Mouse (Mus musculus) kidney, embryonic 15.5 days (tissue): ENCODE data around the gene Mapk13. TPM values are rescaled to one million over a fixed set of nuclear protein-coding genes. Genes with fewer than 3 reads are reported as not detected.

ENCODE experiments used
- ATAC-seq: fragments of 200-750 bp; cut with Nextera tagmentation; replicated peaks from 2 replicates; pipeline ENCODE4 v1.8.0; 2017; ENCODE audit warnings: moderate TSS enrichment; ENCODE audit not compliant: low FRiP score
- H3K27ac ChIP-seq: fragments of 300-500 bp; sonication (generic); 2 replicates; pipeline ENCODE4 v1.5.1; 2015; ENCODE audit warnings: mild to moderate bottlenecking, inconsistent platforms
- H3K27me3 ChIP-seq: fragments of 300-500 bp; sonication (generic); 2 replicates; pipeline ENCODE4 v1.6.1; 2015; ENCODE audit warnings: inconsistent platforms
- H3K36me3 ChIP-seq: fragments of 300-500 bp; sonication (generic); 2 replicates; pipeline ENCODE4 v1.6.1; 2015; ENCODE audit warnings: inconsistent platforms
- H3K4me1 ChIP-seq: fragments of 300-500 bp; sonication (generic); 2 replicates; pipeline ENCODE4 v1.6.1; 2015; ENCODE audit warnings: inconsistent platforms
- H3K4me2 ChIP-seq: fragments of 300-500 bp; sonication (generic); 2 replicates; pipeline ENCODE4 v1.6.1; 2015; ENCODE audit warnings: moderate library complexity, mild to moderate bottlenecking, inconsistent platforms
- H3K4me3 ChIP-seq: fragments of 300-500 bp; sonication (generic); replicated peaks from 2 replicates; pipeline ENCODE4 v1.5.1; 2015; ENCODE audit warnings: mild to moderate bottlenecking, inconsistent platforms
- H3K9ac ChIP-seq: fragments of 300-500 bp; sonication (generic); 2 replicates; pipeline ENCODE4 v1.6.1; 2015; ENCODE audit warnings: mild to moderate bottlenecking, inconsistent platforms
- H3K9me3 ChIP-seq: fragments of 300-500 bp; sonication (generic); replicated peaks from 2 replicates; pipeline ENCODE4 v1.6.1; 2016; ENCODE audit warnings: inconsistent platforms
- WGBS: fragments of 180-500 bp; shearing (Covaris S2); methylation state at CpG from one replicate; pipeline ENCODE4 v1.1.7; 2015; ENCODE audit warnings: mixed read lengths; 5-methylcytosine and 5-hydroxymethylcytosine counted together
- polyA plus RNA-seq: library from polyadenylated mRNA; unstranded; fragments of >200 nt; fragmentation: Nextera tagmentation; extraction: Ambion mirVana; gene quantifications from 2 replicates; pipeline ENCODE4 v1.2.1, GENCODE M21; 2015

The Mapk13 gene
- polyA plus RNA-seq, 1 experiment from 2014 or later, result 46.4 TPM

- H3K9ac ChIP-seq, result no peak overlapping the region
- WGBS, result 87% methylated on average over 16 of the region's 16 CpGs
- peaks cover 8% of the 10 kb centered on the region; the same call in 1 of the 2 replicates for H3K4me1 ChIP-seq
- H3K4me2 ChIP-seq, result no peak overlapping the region
- H3K36me3 ChIP-seq, result no peaks in the 10 kb centered on the region
- H3K27me3 ChIP-seq, result no peaks in the 10 kb centered on the region
- H3K27ac ChIP-seq, result no peak overlapping the region
- no peak overlapping the region for H3K4me3 ChIP-seq
- H3K9me3 ChIP-seq, result no peaks in the 10 kb centered on the region
- no peak for ATAC-seq
These were observed 8.3 kb downstream of the Mapk13 start for GRCm38 (mm10) chr17:28777231-28778005.

DNA sequence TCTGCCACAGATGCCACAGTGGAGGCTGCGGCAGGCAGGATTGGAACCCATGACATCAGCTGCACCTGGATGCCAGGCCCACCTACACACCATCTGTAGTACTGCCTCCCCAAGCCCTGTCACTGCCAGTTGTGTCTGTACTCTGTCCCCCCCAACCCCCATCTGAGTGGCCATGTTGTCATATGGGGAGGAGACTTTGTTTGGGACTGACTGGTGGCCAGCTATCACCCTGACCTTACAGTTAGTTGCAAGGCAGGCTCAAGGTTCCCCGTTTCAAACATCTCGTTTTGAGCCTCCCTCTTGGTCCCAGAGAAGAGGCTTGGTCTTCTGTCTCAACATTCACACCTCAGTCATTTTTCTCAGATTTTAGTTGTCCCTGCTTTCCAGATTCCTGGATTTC, 10.6 kb downstream of the Mapk13 start:
- no peak overlapping the region for H3K27ac ChIP-seq
- no peak overlapping the region for H3K9ac ChIP-seq
- H3K9me3 ChIP-seq, result no peaks in the 10 kb centered on the region
- H3K36me3 ChIP-seq, result no peaks in the 10 kb centered on the region
- H3K4me2 ChIP-seq, result no peak overlapping the region
- 92% methylated on average over 3 of the region's 3 CpGs for WGBS
- ATAC-seq, result no peak
- no peaks in the 10 kb centered on the region for H3K27me3 ChIP-seq
- H3K4me1 ChIP-seq, result peaks cover 8% of the 10 kb centered on the region; the same call in 1 of the 2 replicates
- no peak overlapping the region for H3K4me3 ChIP-seq

DNA sequence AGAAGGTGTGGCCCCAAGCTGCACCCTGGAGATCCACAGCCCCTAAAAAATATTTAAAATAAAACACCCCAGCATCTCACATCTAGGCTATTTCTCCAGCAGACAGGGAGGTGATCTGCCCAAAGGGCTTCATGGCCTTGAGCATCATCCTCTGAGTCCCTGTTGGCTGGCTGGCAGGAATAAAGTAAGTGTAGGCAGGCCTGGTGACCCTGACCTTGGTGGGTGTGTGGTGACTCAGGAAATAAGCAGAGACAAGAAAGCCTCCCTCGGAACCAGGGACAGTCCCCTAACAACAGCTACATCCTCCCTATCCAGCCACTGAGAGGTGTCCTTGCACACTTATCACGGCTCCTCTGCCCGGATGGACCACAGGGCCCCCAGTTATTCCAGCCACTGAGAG, 11.7 kb downstream of the Mapk13 start:
- no peak for ATAC-seq
- no peaks in the 10 kb centered on the region for H3K36me3 ChIP-seq
- no peaks in the 10 kb centered on the region for H3K27me3 ChIP-seq
- no peak overlapping the region for H3K4me3 ChIP-seq
- no peaks in the 10 kb centered on the region for H3K9me3 ChIP-seq
- no peak overlapping the region for H3K9ac ChIP-seq
- peaks cover 8% of the 10 kb centered on the region; the same call in 1 of the 2 replicates for H3K4me1 ChIP-seq
- no peak overlapping the region for H3K4me2 ChIP-seq
- H3K27ac ChIP-seq, result no peak overlapping the region
- WGBS, result 55% methylated on average over 3 of the region's 3 CpGs

DNA sequence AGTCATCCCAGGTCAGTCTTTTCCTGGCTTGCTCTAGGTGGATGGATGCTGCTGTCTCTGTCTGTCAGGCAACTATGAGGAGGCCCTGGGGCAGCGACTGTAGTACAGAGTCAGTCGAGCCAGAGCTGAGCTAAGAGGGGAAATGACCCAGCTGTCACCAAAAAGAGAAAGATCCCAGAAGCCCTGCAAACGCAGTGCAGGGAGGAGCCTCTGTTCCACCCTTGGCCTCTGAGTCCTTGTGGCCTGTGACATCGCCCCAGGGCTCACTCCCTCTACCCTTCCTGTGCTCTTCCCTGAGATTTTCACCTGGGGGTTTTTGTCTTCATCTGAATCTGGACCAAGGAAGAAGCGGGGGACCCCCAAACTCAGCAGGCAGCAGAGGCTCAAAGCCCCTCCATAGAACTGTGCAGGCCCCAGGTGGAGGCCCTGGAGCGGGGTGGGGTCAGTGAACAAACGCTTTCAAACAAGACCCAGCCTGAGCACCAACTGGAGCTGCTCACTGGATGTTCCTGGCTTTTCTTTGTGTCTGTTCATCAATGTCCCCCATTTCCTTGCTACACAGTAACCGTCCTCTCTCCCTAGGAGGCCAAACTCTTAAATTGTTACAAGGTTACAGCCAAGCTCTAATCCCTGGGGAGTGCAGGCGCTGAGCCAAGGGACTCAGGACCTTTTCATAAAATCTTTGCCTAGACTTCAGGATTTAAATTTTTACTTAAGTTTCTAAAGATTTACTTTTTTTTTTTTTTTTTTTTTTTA, 12.4 kb downstream of the Mapk13 start:
- H3K27ac ChIP-seq, result no peak overlapping the region
- ATAC-seq, result no peak

GRCm38 (mm10) chr17:28785036-28785435, 15.9 kb downstream of the Mapk13 start:
- no peak overlapping the region for H3K27ac ChIP-seq
- no peak overlapping the region for H3K4me2 ChIP-seq
- WGBS, result 92% methylated on average over 3 of the region's 3 CpGs
- peaks cover 8% of the 10 kb centered on the region; the same call in 1 of the 2 replicates for H3K4me1 ChIP-seq
- no peaks in the 10 kb centered on the region for H3K9me3 ChIP-seq
- H3K36me3 ChIP-seq, result no peaks in the 10 kb centered on the region
- H3K9ac ChIP-seq, result no peak overlapping the region
- ATAC-seq, result no peak
- no peaks in the 10 kb centered on the region for H3K27me3 ChIP-seq
- no peak overlapping the region for H3K4me3 ChIP-seq

More for the DNA sequence above, 12.4 kb downstream of the Mapk13 start:
- no peaks in the 10 kb centered on the region for H3K36me3 ChIP-seq
- no peak overlapping the region for H3K4me2 ChIP-seq
- no peaks in the 10 kb centered on the region for H3K9me3 ChIP-seq
- no peak overlapping the region for H3K4me3 ChIP-seq
- 53% methylated on average over 9 of the region's 9 CpGs for WGBS
- H3K27me3 ChIP-seq, result no peaks in the 10 kb centered on the region
- no peak overlapping the region for H3K9ac ChIP-seq
- H3K4me1 ChIP-seq, result peaks cover 8% of the 10 kb centered on the region; the same call in 1 of the 2 replicates

GRCm38 (mm10) chr17:28787507-28787906, 18.4 kb downstream of the Mapk13 start:
- Histone ChIP-seq H3K4me1 (no peaks in the 10 kb centered on the region), H3K9ac (no peak overlapping the region), H3K9me3 (no peaks in the 10 kb centered on the region), H3K27me3 (no peaks in the 10 kb centered on the region), H3K27ac (no peak overlapping the region), H3K4me2 (no peak overlapping the region), H3K4me3 (no peak overlapping the region), H3K36me3 (no peaks in the 10 kb centered on the region)
- ATAC-seq, result no peak
- WGBS, result 97% methylated on average over 12 of the region's 12 CpGs

GRCm38 (mm10) chr17:28797031-28797430, 27.9 kb downstream of the Mapk13 start:
- Histone ChIP-seq H3K4me3 (no peak overlapping the region), H3K4me1 (peaks cover 21% of the 10 kb centered on the region), H3K27ac (no peak overlapping the region), H3K9ac (no peak overlapping the region), H3K4me2 (no peak overlapping the region), H3K9me3 (no peaks in the 10 kb centered on the region; the same call in 1 of the 2 replicates), H3K27me3 (no peaks in the 10 kb centered on the region), H3K36me3 (no peaks in the 10 kb centered on the region)
- ATAC-seq, result no peak
- WGBS, result 92% methylated on average over 4 of the region's 4 CpGs

GRCm38 (mm10) chr17:28799291-28800160, 30.4 kb downstream of the Mapk13 start:
- peak overlapping the region; percentile 97 for H3K27ac ChIP-seq

DNA sequence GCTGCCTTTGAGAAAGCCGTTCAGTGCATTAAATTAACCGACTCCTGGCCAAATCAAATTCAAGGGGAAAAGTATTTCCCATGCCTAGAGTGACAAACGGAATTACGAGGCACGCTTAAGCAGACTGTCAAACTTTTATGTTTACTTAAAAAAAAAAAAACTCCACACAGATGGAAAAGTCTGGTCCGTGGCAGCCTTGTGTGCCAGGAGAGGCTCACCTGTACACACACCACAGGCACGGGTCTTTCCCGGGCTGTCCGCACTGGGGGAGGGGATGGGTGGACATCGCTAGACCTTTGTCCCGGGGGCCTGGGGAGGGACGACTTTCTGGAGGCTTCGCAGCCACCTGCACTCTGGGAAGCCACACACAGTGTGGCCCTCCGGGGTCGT, 31.2 kb downstream of the Mapk13 start:
- Histone ChIP-seq H3K27ac (peak overlapping the region; percentile 97), H3K36me3 (peaks cover 5% of the 10 kb centered on the region; the same call in 1 of the 2 replicates), H3K27me3 (no peaks in the 10 kb centered on the region), H3K9ac (peak overlapping the region; percentile 98), H3K9me3 (no peaks in the 10 kb centered on the region; the same call in 1 of the 2 replicates), H3K4me1 (peaks cover 34% of the 10 kb centered on the region), H3K4me3 (peak overlapping the region; percentile 82), H3K4me2 (peak overlapping the region; percentile 95)
- 1% methylated on average over 15 of the region's 15 CpGs for WGBS
- ATAC-seq, result peak; percentile 63

More at GRCm38 (mm10) chr17:28799291-28800160, 30.4 kb downstream of the Mapk13 start:
- Histone ChIP-seq H3K27me3 (no peaks in the 10 kb centered on the region), H3K4me1 (peaks cover 34% of the 10 kb centered on the region), H3K9ac (no peak overlapping the region), H3K4me2 (peak overlapping the region; percentile 95), H3K36me3 (no peaks in the 10 kb centered on the region), H3K9me3 (no peaks in the 10 kb centered on the region; the same call in 1 of the 2 replicates), H3K4me3 (peak overlapping the region; percentile 82)
- no peak for ATAC-seq
- WGBS, result 9% methylated on average over 14 of the region's 14 CpGs

DNA sequence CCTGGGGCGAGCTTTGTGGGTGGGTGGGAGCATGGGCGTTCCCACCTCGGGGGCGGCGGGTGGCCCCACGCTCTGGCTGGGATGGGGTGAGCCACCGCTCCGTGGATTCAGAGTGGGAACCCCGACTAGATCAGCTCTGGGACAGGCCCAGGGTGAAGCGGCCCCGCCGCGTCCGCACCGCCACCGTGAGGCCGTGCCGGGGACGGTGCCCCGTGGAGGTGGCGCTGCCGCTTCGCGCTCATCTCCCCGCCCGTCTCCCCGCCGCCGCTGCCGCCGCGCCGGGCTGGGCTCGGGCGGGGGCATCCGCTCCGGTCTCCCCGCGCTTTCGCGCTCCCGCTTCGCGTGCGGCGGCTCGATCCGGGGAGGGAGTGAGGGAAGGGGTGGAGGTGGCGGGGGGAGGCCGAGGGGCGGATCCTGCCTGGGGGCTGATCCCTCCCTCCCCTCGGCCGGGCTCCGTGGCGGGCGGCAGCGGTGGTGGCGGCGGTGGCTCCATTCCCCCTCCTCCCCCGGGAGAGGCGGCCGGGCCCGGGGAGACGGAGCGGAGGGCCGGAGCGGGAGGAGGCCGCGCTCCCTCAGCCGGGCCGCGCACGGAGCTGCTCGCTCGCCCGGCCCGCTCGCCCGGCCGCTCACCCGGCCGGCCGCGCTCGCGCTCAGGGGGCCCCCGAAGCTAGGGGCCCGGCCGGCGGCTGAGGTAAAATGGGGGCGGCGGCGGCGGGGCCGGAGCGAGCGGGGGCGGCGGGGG, 31.7 kb downstream of the Mapk13 start, which contains the start of gene Brpf3:
Brpf3 (plus strand) TSS at position 420 of the 742 bp plus-strand sequence.
- under 1% methylated on average over 35 of the region's 99 CpGs for WGBS
- Histone ChIP-seq H3K36me3 (peaks cover 11% of the 10 kb centered on the region), H3K4me2 (peak within 1 kb of the TSS; percentile 95), H3K4me1 (peaks cover 34% of the 10 kb centered on the region), H3K9me3 (no peaks in the 10 kb centered on the region), H3K9ac (peak within 1 kb of the TSS; percentile 98), H3K4me3 (peak within 1 kb of the TSS; percentile 82), H3K27ac (peak within 1 kb of the TSS; percentile 97), H3K27me3 (no peaks in the 10 kb centered on the region)
- ATAC-seq, result peak; percentile 80

DNA sequence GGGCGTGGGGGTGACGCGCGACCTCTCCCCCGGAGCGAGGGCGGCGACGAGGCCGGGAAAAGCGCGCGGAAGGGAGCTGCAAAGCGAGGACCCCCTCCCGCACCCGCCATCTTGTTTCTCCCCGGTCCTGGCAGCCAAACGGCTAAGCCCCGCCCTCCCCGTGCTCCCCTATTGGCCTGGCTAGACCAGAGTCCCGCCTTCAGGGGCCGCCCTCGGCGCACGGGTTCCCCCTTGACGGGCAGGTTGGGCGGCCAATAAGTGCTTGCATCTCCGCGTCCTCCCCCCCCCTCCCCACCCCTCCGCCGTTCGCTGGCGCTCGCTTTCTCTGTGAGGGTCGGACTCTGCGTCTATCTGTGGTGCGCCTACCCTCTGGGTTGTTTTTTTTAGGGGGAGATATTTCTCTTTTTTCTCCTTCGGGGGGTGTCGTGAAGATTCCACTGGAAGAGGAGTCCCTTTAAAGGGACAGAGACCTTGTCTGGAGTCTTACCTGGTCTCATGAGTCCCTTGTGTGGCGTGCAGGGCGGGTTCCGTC, 32.4 kb downstream of the Mapk13 start:
- ATAC-seq, result peak; percentile 99
- peak overlapping the region; percentile 82 for H3K4me3 ChIP-seq
- 0% methylated on average over 40 of the region's 42 CpGs for WGBS
- H3K27me3 ChIP-seq, result no peaks in the 10 kb centered on the region
- H3K9ac ChIP-seq, result peak overlapping the region; percentile 98
- H3K27ac ChIP-seq, result peak overlapping the region; percentile 97
- no peaks in the 10 kb centered on the region for H3K9me3 ChIP-seq
- H3K4me1 ChIP-seq, result peaks cover 34% of the 10 kb centered on the region
- peak overlapping the region; percentile 95 for H3K4me2 ChIP-seq
- H3K36me3 ChIP-seq, result peaks cover 18% of the 10 kb centered on the region
